Mouse (Mus musculus) embryonic facial prominence, embryonic 11.5 days (tissue): ENCODE data around the gene Dlx6. TPM values are rescaled to one million over a fixed set of nuclear protein-coding genes. Genes with fewer than 3 reads are reported as not detected.

Experiments used
- ATAC-seq: fragments of 200-750 bp; cut with Nextera tagmentation; replicated peaks from 2 replicates; pipeline ENCODE4 v1.8.0; 2017; ENCODE audit warnings: low read depth; ENCODE audit not compliant: insufficient number of reproducible peaks, low FRiP score, low TSS enrichment
- DNase-seq: peaks from one replicate; pipeline ENCODE4 v3.0.0-alpha.2; 2015; ENCODE audit warnings: low spot score
- H3K27ac ChIP-seq: fragments of 300-500 bp; sonication (generic); replicated peaks from 2 replicates; pipeline ENCODE4 v1.5.1; 2014; ENCODE audit warnings: mild to moderate bottlenecking, low read depth, low read length, control low read depth
- H3K27me3 ChIP-seq: fragments of 300-500 bp; sonication (generic); 2 replicates; pipeline ENCODE4 v1.6.1; 2014; ENCODE audit warnings: mild to moderate bottlenecking, low read length, moderate library complexity, mixed read lengths; ENCODE audit not compliant: control insufficient read depth, insufficient read depth
- H3K36me3 ChIP-seq: fragments of 300-500 bp; sonication (generic); replicated peaks from 2 replicates; pipeline ENCODE4 v1.6.1; 2014; ENCODE audit warnings: low read depth, mild to moderate bottlenecking, low read length, moderate library complexity, mixed read lengths; ENCODE audit not compliant: control insufficient read depth, insufficient read depth
- H3K4me1 ChIP-seq: fragments of 300-500 bp; sonication (generic); 2 replicates; pipeline ENCODE4 v1.6.1; 2014; ENCODE audit warnings: low read length, mixed read lengths; ENCODE audit not compliant: control insufficient read depth, insufficient read depth
- H3K4me2 ChIP-seq: fragments of 300-500 bp; sonication (generic); 2 replicates; pipeline ENCODE4 v1.6.1; 2014; ENCODE audit warnings: low read depth, mild to moderate bottlenecking, control low read depth, low read length, moderate library complexity
- H3K4me3 ChIP-seq: fragments of 300-500 bp; sonication (generic); 2 replicates; pipeline ENCODE4 v1.5.1; 2014; ENCODE audit warnings: low read depth, low read length, control low read depth
- H3K9ac ChIP-seq: fragments of 300-500 bp; sonication (generic); replicated peaks from 2 replicates; pipeline ENCODE4 v1.6.1; 2014; ENCODE audit warnings: mild to moderate bottlenecking, control low read depth, low read length
- H3K9me3 ChIP-seq: fragments of 300-500 bp; sonication (generic); replicated peaks from 2 replicates; pipeline ENCODE4 v1.6.1; 2016; ENCODE audit warnings: mild to moderate bottlenecking, low read length, inconsistent platforms, mixed read lengths; ENCODE audit not compliant: control insufficient read depth
- WGBS: fragments of 180-500 bp; shearing (Covaris S2); extraction: QIAGEN DNeasy Blood & Tissue Kit; methylation state at CpG from one replicate; pipeline ENCODE4 v1.1.7; 2014; 5-methylcytosine and 5-hydroxymethylcytosine counted together
- polyA plus RNA-seq: library from polyadenylated mRNA; unstranded; fragments of >200 nt; fragmentation: Nextera tagmentation; extraction: Ambion mirVana; gene quantifications from 2 replicates; pipeline ENCODE4 v1.2.1, GENCODE M21; 2014

Gene Dlx6
- polyA plus RNA-seq, 1 experiment from 2014 or later = 5.1 TPM

DNA sequence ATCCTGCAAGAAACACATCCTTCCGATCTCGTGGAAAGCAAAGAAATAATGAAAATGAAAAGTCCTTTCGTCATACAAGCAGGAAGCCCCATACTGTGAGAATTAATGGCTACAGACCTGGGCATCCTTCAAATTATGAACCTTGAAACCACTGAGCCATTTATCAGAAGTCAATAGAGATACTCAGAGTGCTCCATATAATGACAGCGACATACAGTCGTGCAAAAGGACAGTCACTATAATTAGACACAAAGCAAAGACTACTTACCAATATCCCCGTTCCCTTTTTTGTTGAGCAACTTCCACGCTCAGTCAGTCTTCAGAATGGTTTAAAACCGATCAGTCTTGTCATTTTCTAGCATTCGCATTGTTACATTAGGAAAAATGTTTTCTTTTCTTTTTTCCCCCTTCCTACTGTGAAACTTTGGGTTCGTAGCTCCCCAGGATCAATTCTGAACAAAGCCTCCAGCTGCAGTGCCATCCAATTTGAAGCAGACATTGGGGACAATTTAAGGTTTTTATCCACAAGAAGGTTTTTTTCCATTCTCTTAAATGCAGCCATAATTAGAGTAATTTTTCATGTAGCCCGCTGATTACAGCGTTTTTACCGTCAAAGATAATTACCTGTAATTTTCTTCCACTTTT is 6.0 kb downstream of the Dlx6 start:
- DNase-seq (peak; percentile 10), ATAC-seq (no peak)
- H3K4me3 ChIP-seq = 0 out of 2 replicates have a peak overlapping the region, but pooled peaks have one; percentile 19
- H3K9me3 ChIP-seq = no peaks in the 10 kb centered on the region
- no peak overlapping the region for H3K9ac ChIP-seq
- H3K27ac ChIP-seq = no peak overlapping the region
- no peaks in the 10 kb centered on the region for H3K4me1 ChIP-seq
- no peak overlapping the region for H3K4me2 ChIP-seq
- H3K36me3 ChIP-seq = no peaks in the 10 kb centered on the region
- WGBS = 9% methylated on average over 13 of the region's 13 CpGs
- peaks cover 51% of the 10 kb centered on the region for H3K27me3 ChIP-seq

DNA sequence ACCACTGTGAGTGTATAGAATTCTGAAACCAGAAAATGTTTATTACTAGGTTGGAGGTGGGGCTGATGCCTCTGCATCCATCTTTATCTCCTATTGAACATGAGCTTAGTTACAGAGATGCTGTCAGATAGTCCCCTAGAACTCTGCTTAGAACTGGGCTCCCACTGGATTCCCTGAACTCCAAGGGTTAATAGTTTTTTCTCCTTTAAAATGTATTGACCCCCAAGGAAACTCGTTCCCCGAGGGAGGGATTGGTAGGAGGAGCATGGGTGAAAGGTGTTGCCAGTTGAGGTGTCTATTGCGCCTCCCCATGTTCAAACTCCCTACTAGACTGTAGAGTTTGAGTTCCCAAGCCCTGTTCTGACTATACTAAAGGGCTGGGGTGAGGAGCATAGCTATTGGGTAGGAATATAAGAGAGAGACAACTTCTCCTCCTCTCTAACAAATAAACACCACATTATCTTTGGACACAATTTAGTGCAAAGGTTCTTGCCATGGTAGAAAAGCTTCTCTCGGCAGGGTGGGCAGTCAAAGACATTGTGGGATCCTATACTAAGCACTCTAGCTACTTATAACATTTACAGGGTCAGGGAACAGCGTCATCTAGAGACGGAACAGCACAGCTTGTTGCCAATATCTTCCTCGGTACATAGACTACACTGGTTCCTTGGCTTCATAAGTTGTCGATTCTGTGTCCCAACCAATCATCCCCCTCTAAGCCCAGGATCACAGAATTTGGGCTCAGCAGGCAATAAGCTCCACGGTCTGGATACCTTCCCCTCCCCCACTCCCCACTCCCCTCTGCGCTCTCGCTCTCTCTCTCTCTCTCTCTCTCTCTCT is 7.0 kb downstream of the Dlx6 start:
- peak overlapping the region; percentile 9; the same call in 1 of the 2 replicates for H3K4me3 ChIP-seq
- no peak overlapping the region for H3K9ac ChIP-seq
- DNase-seq (peak; percentile 60), ATAC-seq (no peak)
- WGBS = 2% methylated on average over 11 of the region's 11 CpGs
- no peaks in the 10 kb centered on the region for H3K4me1 ChIP-seq
- H3K36me3 ChIP-seq = no peaks in the 10 kb centered on the region
- H3K27me3 ChIP-seq = peaks cover 48% of the 10 kb centered on the region
- no peaks in the 10 kb centered on the region for H3K9me3 ChIP-seq
- H3K27ac ChIP-seq = 0 out of 2 replicates have a peak overlapping the region, but pooled peaks have one; percentile 47
- H3K4me2 ChIP-seq = no peak overlapping the region; the same call in 1 of the 2 replicates

DNA sequence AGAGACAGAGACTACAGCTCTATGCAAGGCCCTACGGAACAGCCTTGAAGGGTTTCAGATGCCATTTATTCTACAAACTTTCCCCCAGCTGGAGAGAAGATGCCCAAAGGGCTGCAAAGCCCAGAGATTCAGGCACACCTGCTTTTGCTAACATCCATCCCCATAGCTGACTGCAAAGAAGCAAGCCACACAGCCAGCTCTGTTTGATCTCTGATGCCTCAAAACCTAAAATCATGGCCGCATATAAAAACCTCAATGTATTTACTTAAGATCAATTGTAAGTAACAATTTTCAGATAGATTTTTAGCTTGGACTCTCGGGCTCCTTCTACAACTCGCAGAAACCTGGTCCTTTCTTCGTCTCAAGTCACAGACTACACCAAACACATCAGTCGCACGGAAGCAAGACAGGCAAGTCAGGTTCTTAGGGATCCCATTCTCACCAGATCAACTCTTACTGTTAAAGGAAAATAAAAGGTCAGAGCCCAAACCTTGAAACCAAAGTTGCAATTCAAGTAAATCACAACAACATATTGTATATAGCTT is 7.8 kb downstream of the Dlx6 start:
- ATAC-seq = no peak
- H3K27ac ChIP-seq = peak overlapping the region; percentile 47
- peak overlapping the region; percentile 22 for H3K4me3 ChIP-seq
- DNase-seq = peak; percentile 50
- peak overlapping the region; percentile 43 for H3K9ac ChIP-seq
- 5% methylated on average over 7 of the region's 7 CpGs for WGBS
- peaks cover 46% of the 10 kb centered on the region for H3K27me3 ChIP-seq
- no peaks in the 10 kb centered on the region for H3K9me3 ChIP-seq
- no peak overlapping the region; the same call in 1 of the 2 replicates for H3K4me2 ChIP-seq
- H3K36me3 ChIP-seq = no peaks in the 10 kb centered on the region
- H3K4me1 ChIP-seq = no peaks in the 10 kb centered on the region

DNA sequence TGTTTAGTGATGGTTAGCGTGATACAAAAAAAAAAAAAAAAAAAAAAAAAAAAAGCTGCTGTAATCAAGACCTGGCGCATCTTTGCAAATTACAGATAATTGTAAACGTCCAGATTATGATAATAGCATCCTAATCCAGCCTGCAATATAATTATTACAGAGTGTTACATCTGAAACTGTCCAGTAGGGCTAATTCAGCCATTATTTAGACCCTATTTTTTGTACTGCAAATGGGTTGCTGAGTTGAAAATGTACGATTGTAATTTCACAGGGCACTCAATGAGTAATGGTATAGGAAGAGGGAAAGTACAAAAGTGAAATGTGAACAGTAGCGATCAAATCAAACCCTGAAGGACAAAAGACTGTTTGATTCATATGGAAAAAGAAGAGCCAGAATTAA is 8.6 kb downstream of the Dlx6 start:
- Histone ChIP-seq H3K4me1 (no peaks in the 10 kb centered on the region), H3K27ac (no peak overlapping the region), H3K27me3 (peaks cover 47% of the 10 kb centered on the region), H3K4me2 (no peak overlapping the region), H3K9me3 (no peaks in the 10 kb centered on the region), H3K36me3 (no peaks in the 10 kb centered on the region), H3K4me3 (peak overlapping the region; percentile 22; the same call in 1 of the 2 replicates), H3K9ac (no peak overlapping the region)
- ATAC-seq = no peak
- 3% methylated on average over 5 of the region's 5 CpGs for WGBS
- peak; percentile 24 for DNase-seq

DNA sequence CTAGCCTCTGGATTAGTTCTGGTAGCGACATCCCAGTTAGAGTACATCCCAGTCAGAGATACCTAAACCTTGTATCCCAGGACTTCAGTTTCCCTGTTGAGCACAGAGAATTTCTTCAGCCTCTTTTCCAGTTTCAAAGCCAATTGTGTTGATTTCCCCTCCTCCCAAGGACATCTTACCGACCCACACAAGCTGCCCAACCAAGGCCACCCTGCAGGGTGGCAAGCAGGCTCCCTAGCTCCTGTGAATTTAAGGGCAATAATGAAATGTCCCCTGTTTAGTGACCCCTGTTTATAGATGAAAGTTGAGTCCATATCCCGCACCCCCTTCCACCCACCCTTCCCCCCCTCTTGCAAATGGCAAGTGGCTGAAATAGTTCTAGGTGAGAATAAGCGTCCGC is 9.7 kb downstream of the Dlx6 start:
- WGBS = 1% methylated on average over 5 of the region's 5 CpGs
- no peak overlapping the region for H3K4me3 ChIP-seq
- no peak for ATAC-seq
- DNase-seq = peak; percentile 42
- H3K9me3 ChIP-seq = no peaks in the 10 kb centered on the region
- no peak overlapping the region for H3K4me2 ChIP-seq
- H3K27ac ChIP-seq = no peak overlapping the region
- peaks cover 50% of the 10 kb centered on the region for H3K27me3 ChIP-seq
- no peaks in the 10 kb centered on the region for H3K4me1 ChIP-seq
- H3K36me3 ChIP-seq = no peaks in the 10 kb centered on the region
- H3K9ac ChIP-seq = no peak overlapping the region

DNA sequence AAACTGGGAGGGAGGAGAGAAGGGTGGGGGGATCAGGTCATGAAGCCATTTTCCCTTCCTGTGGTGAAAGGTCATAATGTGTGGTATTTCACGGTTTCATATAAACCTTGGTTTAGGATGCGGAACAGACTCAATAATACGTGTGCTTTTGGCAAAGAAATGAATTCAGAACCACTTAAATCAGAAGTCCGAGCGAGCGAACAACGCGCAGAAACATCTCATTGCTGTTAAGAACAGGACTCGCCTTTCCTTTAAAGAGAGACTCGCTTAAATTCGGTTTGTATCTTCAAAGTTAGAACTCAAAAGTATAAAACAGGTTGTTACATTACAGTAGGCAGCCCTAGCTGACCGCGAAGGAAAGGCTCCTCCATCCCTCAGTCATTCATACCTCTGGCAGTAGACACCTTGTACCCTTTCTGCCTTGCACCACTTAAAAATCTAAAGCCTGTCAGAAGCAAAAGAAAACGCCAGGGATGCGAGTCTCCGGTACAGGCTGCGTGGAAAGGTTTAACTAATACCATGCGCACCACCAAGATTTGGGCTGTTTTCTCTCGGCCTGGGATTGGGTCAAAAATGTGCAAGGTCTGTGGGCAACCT is 10.4 kb downstream of the Dlx6 start:
- WGBS = under 1% methylated on average over 19 of the region's 19 CpGs
- ATAC-seq (no peak), DNase-seq (peak; percentile 37)
- Histone ChIP-seq H3K27me3 (peaks cover 56% of the 10 kb centered on the region), H3K9ac (peak overlapping the region; percentile 59), H3K4me2 (peak overlapping the region; percentile 45), H3K4me3 (peak overlapping the region; percentile 20), H3K9me3 (no peaks in the 10 kb centered on the region), H3K27ac (peak overlapping the region; percentile 86; the same call in 1 of the 2 replicates), H3K4me1 (no peaks in the 10 kb centered on the region), H3K36me3 (no peaks in the 10 kb centered on the region)

DNA sequence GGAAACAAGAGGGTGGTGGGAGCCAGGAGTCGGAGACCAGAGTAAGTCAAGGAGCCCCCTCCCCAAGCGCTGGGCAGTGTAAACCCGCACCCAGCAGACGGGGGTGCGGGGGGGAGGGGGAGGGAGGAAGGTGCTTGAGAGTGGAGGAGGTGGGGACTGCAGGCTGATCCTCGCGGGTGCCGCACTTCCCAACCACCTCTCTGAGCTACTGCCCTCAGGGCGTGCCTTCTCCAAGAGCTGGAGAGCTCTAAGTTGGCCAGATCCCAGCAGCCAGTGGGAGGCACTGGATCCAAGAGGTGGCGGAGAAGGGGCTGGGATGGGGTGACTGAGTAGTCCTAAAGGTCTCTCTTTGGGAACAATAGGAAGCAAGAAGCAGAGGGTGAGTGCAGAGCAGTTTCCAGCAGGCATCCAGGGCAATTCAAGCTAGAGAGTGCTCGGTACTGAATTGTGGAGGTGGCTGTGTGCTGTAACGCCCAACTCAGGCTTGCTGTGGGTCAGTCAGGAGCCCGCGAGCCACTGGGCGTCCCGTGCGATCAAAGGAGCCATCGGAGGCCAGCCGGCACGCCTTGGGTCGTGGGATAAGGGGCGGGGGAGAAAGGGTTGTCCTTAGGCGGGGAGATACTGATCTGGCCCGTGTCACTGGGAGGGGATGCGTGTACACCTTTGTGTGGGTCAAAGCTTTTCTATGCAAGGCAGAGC is 11.1 kb downstream of the Dlx6 start:
- Histone ChIP-seq H3K27ac (peak overlapping the region; percentile 86), H3K9me3 (no peaks in the 10 kb centered on the region), H3K4me1 (no peaks in the 10 kb centered on the region), H3K36me3 (no peaks in the 10 kb centered on the region), H3K4me2 (peak overlapping the region; percentile 45), H3K4me3 (peak overlapping the region; percentile 20), H3K9ac (peak overlapping the region; percentile 59), H3K27me3 (peaks cover 58% of the 10 kb centered on the region)
- WGBS = under 1% methylated on average over 24 of the region's 25 CpGs
- DNase-seq (peak; percentile 54), ATAC-seq (peak; percentile 61)
